Mouse (Mus musculus) inflammation-experienced regulatory T-cells, adult 16 weeks (primary cell): ENCODE data around the gene Hist1h2bg. TPM values are rescaled to one million over a fixed set of nuclear protein-coding genes. Genes with fewer than 3 reads are reported as not detected.

Source experiments
- polyA plus RNA-seq: library from polyadenylated mRNA; unstranded; fragments of 100-300 nt; shearing (Covaris generic); gene quantifications from one replicate; pipeline ENCODE4 v1.2.1, GENCODE M21; 2017

Gene Hist1h2bg
- polyA plus RNA-seq, 1 experiment from 2014 or later: 2.2 TPM

Other genes starting within 250 kb of the Hist1h2bg start
- 32.3 TPM for gene Zfp322a, start 202.2 kb upstream of the Hist1h2bg start, polyA plus RNA-seq
- gene Abt1, start 147.5 kb upstream of the Hist1h2bg start, polyA plus RNA-seq: 12.4 TPM
- gene Btn1a1, start 105.5 kb upstream of the Hist1h2bg start, polyA plus RNA-seq: not detected
- gene Btn2a2, start 82.5 kb upstream of the Hist1h2bg start, polyA plus RNA-seq: not detected
- 4.6 TPM for gene Hist1h4h, start 40.3 kb upstream of the Hist1h2bg start, polyA plus RNA-seq
- gene Hist1h2af, start 37.5 kb upstream of the Hist1h2bg start, polyA plus RNA-seq: not detected
- not detected for gene Hist1h3g, start 36.0 kb upstream of the Hist1h2bg start, polyA plus RNA-seq
- 0.29 TPM for gene Hist1h2bh, start 28.0 kb upstream of the Hist1h2bg start, polyA plus RNA-seq
- 0.24 TPM for gene Hist1h3f, start 27.3 kb upstream of the Hist1h2bg start, polyA plus RNA-seq
- not detected for gene Hist1h4f, start 19.7 kb upstream of the Hist1h2bg start, polyA plus RNA-seq
- 0.40 TPM for gene Hist1h1d, start 18.1 kb upstream of the Hist1h2bg start, polyA plus RNA-seq
- gene Hist1h3e, start 9.0 kb upstream of the Hist1h2bg start, polyA plus RNA-seq: 0.90 TPM
- gene Hist1h2ae, start 176 bp upstream of the Hist1h2bg start, polyA plus RNA-seq: 1.6 TPM
- 1.3 TPM for gene Hist1h2bf, start 2.8 kb downstream of the Hist1h2bg start, polyA plus RNA-seq
- not detected for gene Hist1h2ad, start 3.0 kb downstream of the Hist1h2bg start, polyA plus RNA-seq
- gene Hist1h3d, start 4.4 kb downstream of the Hist1h2bg start, polyA plus RNA-seq: not detected
- gene Hist1h4d, start 10.2 kb downstream of the Hist1h2bg start, polyA plus RNA-seq: 32.4 TPM
- 5.6 TPM for gene Hist1h2be, start 49.7 kb downstream of the Hist1h2bg start, polyA plus RNA-seq
- 16.6 TPM for gene Hist1h1e, start 51.2 kb downstream of the Hist1h2bg start, polyA plus RNA-seq
- gene Hist1h2ac, start 112.6 kb downstream of the Hist1h2bg start, polyA plus RNA-seq: 0.23 TPM
- gene Hist1h2bc, start 112.8 kb downstream of the Hist1h2bg start, polyA plus RNA-seq: 8.8 TPM
- not detected for gene Hist1h1t, start 124.4 kb downstream of the Hist1h2bg start, polyA plus RNA-seq
- gene Hist1h4c, start 127.1 kb downstream of the Hist1h2bg start, polyA plus RNA-seq: 2.7 TPM
- gene Hfe, start 139.5 kb downstream of the Hist1h2bg start, polyA plus RNA-seq: 2.8 TPM
- 17.4 TPM for gene Hist1h1c, start 167.4 kb downstream of the Hist1h2bg start, polyA plus RNA-seq
- 0.50 TPM for gene Hist1h3c, start 174.2 kb downstream of the Hist1h2bg start, polyA plus RNA-seq
- 2.5 TPM for gene Hist1h2bb, start 175.3 kb downstream of the Hist1h2bg start, polyA plus RNA-seq
- gene Hist1h2ab, start 179.7 kb downstream of the Hist1h2bg start, polyA plus RNA-seq: 0.79 TPM
- not detected for gene Hist1h3b, start 180.9 kb downstream of the Hist1h2bg start, polyA plus RNA-seq
- gene Hist1h4b, start 185.6 kb downstream of the Hist1h2bg start, polyA plus RNA-seq: 11.3 TPM
- not detected for gene Hist1h4a, start 189.8 kb downstream of the Hist1h2bg start, polyA plus RNA-seq
- gene Hist1h3a, start 191.0 kb downstream of the Hist1h2bg start, polyA plus RNA-seq: 1.9 TPM
- gene Hist1h1a, start 192.3 kb downstream of the Hist1h2bg start, polyA plus RNA-seq: 0.95 TPM
- gene Trim38, start 198.5 kb downstream of the Hist1h2bg start, polyA plus RNA-seq: not detected
- not detected for gene Slc17a2, start 235.6 kb downstream of the Hist1h2bg start, polyA plus RNA-seq